Mouse (Mus musculus) MEL (cell line): Measurements from ENCODE around the gene Bmp2. TPM values are rescaled to one million over a fixed set of nuclear protein-coding genes. Genes with fewer than 3 reads are reported as not detected.

ENCODE experiments used
- DNase-seq: peaks from one replicate; pipeline ENCODE4 v3.0.0; 2011; ENCODE audit warnings: low read depth, low spot score
- H3K27ac ChIP-seq: 2 replicates; pipeline ENCODE4 v1.5.1; 2012; ENCODE audit warnings: low read depth, mild to moderate bottlenecking, control low read depth, low read length, moderate library complexity; ENCODE audit not compliant: control insufficient read depth
- H3K27me3 ChIP-seq, 2 experiments: fragments of 150-350 bp in 1 of 2; sonication (generic) in 1 of 2; 2 replicates each; pipeline ENCODE4 v1.6.1; 2012; ENCODE audit warnings: low read length in 2 of 2, mild to moderate bottlenecking in 2 of 2, improper control_type of control experiment in 1 of 2, moderate library complexity in 1 of 2; ENCODE audit not compliant: insufficient read depth in 2 of 2, control insufficient read depth in 1 of 2
- H3K36me3 ChIP-seq, 2 experiments: 2 replicates each; pipeline ENCODE4 v1.6.1; 2012 to 2014; ENCODE audit warnings: low read length in 2 of 2, improper control_type of control experiment in 1 of 2, inconsistent platforms in 1 of 2, mild to moderate bottlenecking in 1 of 2; ENCODE audit not compliant: insufficient read depth in 2 of 2, control insufficient read depth in 1 of 2
- H3K4me1 ChIP-seq, 2 experiments: fragments of 150-350 bp in 1 of 2; sonication (generic) in 1 of 2; 2 replicates each; pipeline ENCODE4 v1.6.1; 2012; ENCODE audit warnings: low read length in 2 of 2, improper control_type of control experiment in 1 of 2, mild to moderate bottlenecking in 1 of 2; ENCODE audit not compliant: insufficient read depth in 2 of 2, control insufficient read depth in 1 of 2
- H3K4me3 ChIP-seq, 2 experiments: fragments of 150-350 bp in 1 of 2; sonication (generic) in 1 of 2; 2 replicates each; pipeline ENCODE4 v1.5.1; 2012; ENCODE audit warnings: low read depth in 2 of 2, low read length in 2 of 2, mild to moderate bottlenecking in 2 of 2, moderate library complexity in 2 of 2, control low read depth in 1 of 2, improper control_type of control experiment in 1 of 2; ENCODE audit not compliant: control insufficient read depth in 1 of 2, insufficient read depth in 1 of 2
- H3K79me2 ChIP-seq: 2 replicates; pipeline ENCODE4 v1.6.1; 2012; ENCODE audit warnings: mild to moderate bottlenecking, low read length, moderate library complexity; ENCODE audit not compliant: control insufficient read depth, poor library complexity, insufficient read depth
- H3K9ac ChIP-seq: 2 replicates; pipeline ENCODE4 v1.6.1; 2012; ENCODE audit warnings: low read depth, mild to moderate bottlenecking, control low read depth, low read length, moderate library complexity; ENCODE audit not compliant: control insufficient read depth, poor library complexity, severe bottlenecking
- H3K9me3 ChIP-seq: fragments of 150-350 bp; sonication (generic); replicated peaks from 2 replicates; pipeline ENCODE4 v1.6.1; 2012; ENCODE audit warnings: mild to moderate bottlenecking, low read length, improper control_type of control experiment, moderate library complexity; ENCODE audit not compliant: insufficient read depth
- BHLHE40 ChIP-seq: IDR thresholded peaks from 2 replicates; pipeline ENCODE4 v1.6.1; 2012; ENCODE audit warnings: low read depth, mild to moderate bottlenecking, inconsistent platforms, low read length, improper control_type of control experiment, borderline replicate concordance
- CHD1 ChIP-seq: IDR thresholded peaks from 2 replicates; pipeline ENCODE4 v1.6.1; 2012; ENCODE audit warnings: low read depth, mild to moderate bottlenecking, inconsistent platforms, low read length, improper control_type of control experiment
- CHD2 ChIP-seq: IDR thresholded peaks from 2 replicates; pipeline ENCODE4 v1.6.1; 2011; ENCODE audit warnings: low read length, improper control_type of control experiment
- E2F4 ChIP-seq: IDR thresholded peaks from 2 replicates; pipeline ENCODE4 v1.6.1; 2011; ENCODE audit warnings: low read depth, low read length, improper control_type of control experiment, borderline replicate concordance
- EP300 ChIP-seq, 2 experiments: IDR thresholded peaks; 2 replicates each; pipeline ENCODE4 v1.6.1; 2011; ENCODE audit warnings: improper control_type of control experiment in 2 of 2, low read length in 2 of 2, low read depth in 1 of 2, mild to moderate bottlenecking in 1 of 2
- GATA1 ChIP-seq: IDR thresholded peaks from 2 replicates; pipeline ENCODE4 v1.6.1; 2011; ENCODE audit warnings: low read depth, low read length, improper control_type of control experiment
- HCFC1 ChIP-seq: IDR thresholded peaks from 2 replicates; pipeline ENCODE4 v1.6.1; 2012; ENCODE audit warnings: low read depth, mild to moderate bottlenecking, inconsistent platforms, low read length, improper control_type of control experiment, moderate library complexity
- JUND ChIP-seq: IDR thresholded peaks from 2 replicates; pipeline ENCODE4 v1.6.1; 2011; ENCODE audit warnings: low read depth, mild to moderate bottlenecking, improper control_type of control experiment, low read length
- MAX ChIP-seq: IDR thresholded peaks from 2 replicates; pipeline ENCODE4 v1.6.1; 2011; ENCODE audit warnings: low read length, improper control_type of control experiment
- MEF2A ChIP-seq: IDR thresholded peaks from 2 replicates; pipeline ENCODE4 v1.6.1; 2014; ENCODE audit warnings: low read depth, mild to moderate bottlenecking, inconsistent platforms, low read length, improper control_type of control experiment; ENCODE audit not compliant: poor library complexity, insufficient replicate concordance, severe bottlenecking; ENCODE audit errors: extremely low read depth
- MYB ChIP-seq: IDR thresholded peaks from 2 replicates; pipeline ENCODE4 v1.6.1; 2011; ENCODE audit warnings: mild to moderate bottlenecking, low read depth, low read length, improper control_type of control experiment
- MYC ChIP-seq: IDR thresholded peaks from 2 replicates; pipeline ENCODE4 v1.6.1; 2011; ENCODE audit warnings: low read depth, mild to moderate bottlenecking, low read length, improper control_type of control experiment, moderate library complexity
- NELFE ChIP-seq: IDR thresholded peaks from 2 replicates; pipeline ENCODE4 v1.6.1; 2011; ENCODE audit warnings: low read depth, low read length, improper control_type of control experiment
- NRF1 ChIP-seq: IDR thresholded peaks from 2 replicates; pipeline ENCODE4 v1.6.1; 2014; ENCODE audit warnings: low read depth, mild to moderate bottlenecking, inconsistent platforms, low read length, improper control_type of control experiment, moderate library complexity; ENCODE audit not compliant: poor library complexity, insufficient read depth, severe bottlenecking
- RAD21 ChIP-seq: IDR thresholded peaks from 2 replicates; pipeline ENCODE4 v1.6.1; 2011; ENCODE audit warnings: mild to moderate bottlenecking, low read depth, low read length, improper control_type of control experiment
- RCOR1 ChIP-seq: IDR thresholded peaks from 2 replicates; pipeline ENCODE4 v1.6.1; 2012; ENCODE audit warnings: low read depth, mild to moderate bottlenecking, inconsistent platforms, low read length, improper control_type of control experiment
- SIN3A ChIP-seq: IDR thresholded peaks from 2 replicates; pipeline ENCODE4 v1.6.1; 2012; ENCODE audit warnings: low read length, improper control_type of control experiment, inconsistent platforms
- SMC3 ChIP-seq: IDR thresholded peaks from 2 replicates; pipeline ENCODE4 v1.6.1; 2011; ENCODE audit warnings: low read depth, low read length, improper control_type of control experiment
- TCF12 ChIP-seq: IDR thresholded peaks from 2 replicates; pipeline ENCODE4 v1.6.1; 2014; ENCODE audit warnings: low read depth, mild to moderate bottlenecking, inconsistent platforms, low read length, improper control_type of control experiment, moderate library complexity
- UBTF ChIP-seq: IDR thresholded peaks from 2 replicates; pipeline ENCODE4 v1.6.1; 2012; ENCODE audit warnings: low read depth, mild to moderate bottlenecking, inconsistent platforms, low read length, improper control_type of control experiment, moderate library complexity, borderline replicate concordance; ENCODE audit not compliant: insufficient read depth
- USF2 ChIP-seq, 2 experiments: IDR thresholded peaks; 2 replicates each; pipeline ENCODE4 v1.6.1; 2011 to 2012; ENCODE audit warnings: improper control_type of control experiment in 2 of 2, low read length in 2 of 2, borderline replicate concordance in 1 of 2, inconsistent platforms in 1 of 2, low read depth in 1 of 2, mild to moderate bottlenecking in 1 of 2; ENCODE audit not compliant: insufficient read depth in 1 of 2
- ZKSCAN1 ChIP-seq: IDR thresholded peaks from 2 replicates; pipeline ENCODE4 v1.6.1; 2012; ENCODE audit warnings: low read depth, mild to moderate bottlenecking, inconsistent platforms, low read length, improper control_type of control experiment, moderate library complexity
- ZMIZ1 ChIP-seq: IDR thresholded peaks from 2 replicates; pipeline ENCODE4 v1.6.1; 2012; ENCODE audit warnings: low read depth, mild to moderate bottlenecking, inconsistent platforms, low read length, improper control_type of control experiment, moderate library complexity
- ZNF384 ChIP-seq: IDR thresholded peaks from 2 replicates; pipeline ENCODE4 v1.6.1; 2012; ENCODE audit warnings: low read depth, mild to moderate bottlenecking, inconsistent platforms, low read length, improper control_type of control experiment
- polyA plus RNA-seq, 2 experiments: library from polyadenylated mRNA; stranded (reverse) in 1 of 2; unstranded in 1 of 2; fragments of >175 nt in 1 of 2; fragments of >200 nt in 1 of 2; gene quantifications; 2 replicates each; pipeline versions ENCODE4 v1.2.1 to v1.2.4; 2012; ENCODE audit warnings: low replicate concordance in 2 of 2, low read depth in 1 of 2; ENCODE audit not compliant: insufficient read length in 2 of 2, insufficient read depth in 1 of 2, missing spikeins in 1 of 2
- total RNA-seq: library from RNA; depleted of rRNA; stranded (reverse); fragments of 300-350 nt; gene quantifications from 2 replicates; pipeline ENCODE4 v1.2.3, GENCODE M21; 2012

Gene Bmp2
- total and polyA plus RNA-seq, 3 experiments, result not detected

DNA sequence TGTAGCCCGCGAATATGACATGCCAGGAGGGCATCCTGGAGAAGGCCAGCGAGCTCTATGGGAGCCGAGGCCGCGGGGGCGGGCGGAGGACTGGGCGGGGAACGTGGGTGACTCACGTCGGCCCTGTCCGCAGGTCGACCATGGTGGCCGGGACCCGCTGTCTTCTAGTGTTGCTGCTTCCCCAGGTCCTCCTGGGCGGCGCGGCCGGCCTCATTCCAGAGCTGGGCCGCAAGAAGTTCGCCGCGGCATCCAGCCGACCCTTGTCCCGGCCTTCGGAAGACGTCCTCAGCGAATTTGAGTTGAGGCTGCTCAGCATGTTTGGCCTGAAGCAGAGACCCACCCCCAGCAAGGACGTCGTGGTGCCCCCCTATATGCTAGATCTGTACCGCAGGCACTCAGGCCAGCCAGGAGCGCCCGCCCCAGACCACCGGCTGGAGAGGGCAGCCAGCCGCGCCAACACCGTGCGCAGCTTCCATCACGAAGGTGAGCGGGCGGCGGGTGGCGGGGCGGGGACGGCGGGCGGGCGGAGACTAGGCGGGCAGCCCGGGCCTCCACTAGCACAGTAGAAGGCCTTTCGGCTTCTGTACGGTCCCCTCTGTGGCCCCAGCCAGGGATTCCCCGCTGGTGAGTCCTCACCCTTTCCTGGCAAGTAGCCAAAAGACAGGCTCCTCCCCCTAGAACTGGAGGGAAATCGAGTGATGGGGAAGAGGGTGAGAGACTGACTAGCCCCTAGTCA lies 2.5 kb downstream of the Bmp2 start:
- Histone ChIP-seq H3K36me3 (no peaks in the 10 kb centered on the region), H3K4me1 (no peaks in the 10 kb centered on the region), H3K9ac (no peak overlapping the region), H3K9me3 (no peaks in the 10 kb centered on the region), H3K27me3 (no peaks in the 10 kb centered on the region), H3K79me2 (no peaks in the 10 kb centered on the region), H3K27ac (no peak overlapping the region), H3K4me3 (no peak overlapping the region)
- DNase-seq, result no peak
- no peak for TF ChIP-seq SMC3
- no peak for TF ChIP-seq HCFC1
- TF ChIP-seq NELFE, result no peak
- no peak for TF ChIP-seq CHD1
- TF ChIP-seq UBTF, result no peak
- TF ChIP-seq MYC, result no peak
- TF ChIP-seq MAX, result no peak
- no peak for TF ChIP-seq RAD21
- TF ChIP-seq TCF12, result no peak
- TF ChIP-seq E2F4, result no peak
- no peak for TF ChIP-seq ZKSCAN1

DNA sequence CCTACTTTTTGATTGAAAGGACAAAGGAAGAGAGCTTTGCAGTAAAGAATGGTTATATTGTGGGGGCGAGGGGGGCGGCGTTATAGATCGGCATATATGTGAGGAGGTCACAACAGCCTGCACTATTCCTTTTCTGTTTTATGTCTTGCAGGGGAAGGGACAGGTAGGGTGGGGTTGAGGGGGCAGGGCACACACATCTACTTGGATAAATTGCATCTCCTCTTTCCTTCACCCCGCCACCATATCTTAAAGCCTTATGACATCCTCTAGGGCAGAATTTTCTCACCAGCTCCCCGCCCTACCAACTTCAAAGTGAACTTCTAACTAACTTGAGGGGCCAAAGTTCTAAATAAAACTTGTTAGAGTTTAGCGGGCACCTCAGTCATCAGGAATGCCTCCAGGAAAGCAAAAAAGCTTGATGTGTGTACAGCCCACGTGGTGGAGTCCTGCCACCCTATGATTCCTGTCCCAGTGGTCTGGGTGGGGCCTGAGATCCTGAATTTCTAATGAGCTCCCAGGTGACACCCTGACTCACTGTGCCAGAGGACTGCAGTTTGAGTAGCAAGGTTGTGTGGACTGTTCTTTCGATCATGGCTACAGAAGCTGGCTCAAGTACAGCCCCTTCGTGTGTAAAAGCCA lies 12.4 kb downstream of the Bmp2 start:
- no peaks in the 10 kb centered on the region for H3K79me2 ChIP-seq
- no peak overlapping the region for H3K27ac ChIP-seq
- H3K9ac ChIP-seq, result no peak overlapping the region
- H3K27me3 ChIP-seq, result no peaks in the 10 kb centered on the region
- no peaks in the 10 kb centered on the region for H3K9me3 ChIP-seq
- 0 out of 4 replicates have a peak, but pooled peaks cover 0 to 6% of the 10 kb centered on the region in 2 experiments for H3K4me1 ChIP-seq
- TF ChIP-seq MYB (no peak), CHD2 (no peak), NRF1 (no peak), GATA1 (no peak), HCFC1 (no peak), BHLHE40 (no peak), E2F4 (no peak), ZKSCAN1 (no peak), MEF2A (no peak), UBTF (no peak), SIN3A (no peak), EP300 (IDR thresholded peaks at IDR 0.05; ENCODE audit: low read depth in 1 of 2, low read length in 2 of 2) (no peak), USF2 (IDR thresholded peaks at IDR 0.05; ENCODE audit: borderline replicate concordance in 1 of 2, insufficient read depth in 1 of 2, low read depth in 1 of 2, low read length in 2 of 2) (no peak), JUND (no peak), RCOR1 (no peak), ZNF384 (no peak), ZMIZ1 (no peak)
- TF ChIP-seq, all 39 proteins: peak for 0
- Histone ChIP-seq H3K36me3 (no peaks in the 10 kb centered on the region), H3K4me3 (no peak overlapping the region)
- no peak for DNase-seq
